Mouse (Mus musculus) E14TG2a.4 (cell line): ENCODE data around the gene Kcnj9.

Experiments
- H3K27me3 ChIP-seq: 2 replicates; pipeline ENCODE4 v1.6.1; 2014; ENCODE audit warnings: low read length, control low read depth; ENCODE audit not compliant: insufficient read depth
- H3K36me3 ChIP-seq: 2 replicates; pipeline ENCODE4 v1.6.1; 2014; ENCODE audit warnings: low read length, control low read depth; ENCODE audit not compliant: insufficient read depth
- H3K4me1 ChIP-seq: replicated peaks from 2 replicates; pipeline ENCODE4 v1.6.1; 2014; ENCODE audit warnings: low read depth, low read length, control low read depth
- H3K4me3 ChIP-seq: replicated peaks from 2 replicates; pipeline ENCODE4 v1.5.1; 2014; ENCODE audit warnings: mild to moderate bottlenecking, low read length
- H3K9me3 ChIP-seq: 2 replicates; pipeline ENCODE4 v1.6.1; 2014; ENCODE audit warnings: low read length, control low read depth
- CTCF ChIP-seq: conservative IDR thresholded peaks from 2 replicates; pipeline ENCODE4 v1.5.1; 2014; ENCODE audit warnings: low read length
- NANOG ChIP-seq: IDR thresholded peaks from 2 replicates; pipeline ENCODE4 v1.6.1; 2014; ENCODE audit warnings: borderline replicate concordance, low read length, mixed read lengths
- POU5F1 ChIP-seq: IDR thresholded peaks from 2 replicates; pipeline ENCODE4 v1.6.1; 2014; ENCODE audit warnings: low read length, borderline replicate concordance

Kcnj9 gene

DNA sequence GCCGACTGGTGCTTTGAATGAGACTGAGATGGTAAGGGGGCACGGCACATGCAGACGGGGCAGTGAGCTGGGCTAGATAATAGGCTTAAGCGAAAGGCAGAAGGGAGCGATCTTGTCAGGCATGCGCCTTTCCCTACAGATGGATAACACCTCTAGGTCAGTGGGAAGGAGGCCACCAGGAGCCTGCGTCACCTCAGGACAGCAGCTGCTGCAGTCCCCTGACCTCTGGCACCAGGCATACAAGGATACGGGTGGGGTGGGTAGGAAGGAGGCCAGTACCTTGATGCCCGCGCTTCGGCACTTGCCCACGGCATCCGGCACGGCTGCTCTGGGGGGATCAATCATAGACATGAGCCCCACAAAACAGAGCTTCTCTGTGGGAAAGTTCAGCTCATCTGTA is 44.9 kb downstream of the Kcnj9 start:
- Histone ChIP-seq H3K27me3 (peaks cover 34% of the 10 kb centered on the region), H3K36me3 (no peaks in the 10 kb centered on the region), H3K4me3 (no peak overlapping the region), H3K9me3 (no peaks in the 10 kb centered on the region), H3K4me1 (peaks cover 33% of the 10 kb centered on the region)
- TF ChIP-seq CTCF = no peak

- TF ChIP-seq NANOG (no peak), POU5F1 (no peak), CTCF (no peak)
- no peaks in the 10 kb centered on the region for H3K9me3 ChIP-seq
Measured at GRCm38 (mm10) chr1:172283073-172283472, 46.0 kb downstream of the Kcnj9 start.

GRCm38 (mm10) chr1:172281522-172282254 is 47.4 kb downstream of the Kcnj9 start:
- Histone ChIP-seq H3K4me1 (peaks cover 38% of the 10 kb centered on the region), H3K27me3 (peaks cover 33% of the 10 kb centered on the region), H3K36me3 (no peaks in the 10 kb centered on the region), H3K9me3 (no peaks in the 10 kb centered on the region), H3K4me3 (no peak overlapping the region)
- TF ChIP-seq CTCF (no peak), NANOG (no peak), POU5F1 (no peak)

More at GRCm38 (mm10) chr1:172283073-172283472, 46.0 kb downstream of the Kcnj9 start:
- H3K27me3 ChIP-seq = peaks cover 38% of the 10 kb centered on the region
- no peaks in the 10 kb centered on the region for H3K36me3 ChIP-seq
- peaks cover 36% of the 10 kb centered on the region for H3K4me1 ChIP-seq
- H3K4me3 ChIP-seq = no peak overlapping the region

DNA sequence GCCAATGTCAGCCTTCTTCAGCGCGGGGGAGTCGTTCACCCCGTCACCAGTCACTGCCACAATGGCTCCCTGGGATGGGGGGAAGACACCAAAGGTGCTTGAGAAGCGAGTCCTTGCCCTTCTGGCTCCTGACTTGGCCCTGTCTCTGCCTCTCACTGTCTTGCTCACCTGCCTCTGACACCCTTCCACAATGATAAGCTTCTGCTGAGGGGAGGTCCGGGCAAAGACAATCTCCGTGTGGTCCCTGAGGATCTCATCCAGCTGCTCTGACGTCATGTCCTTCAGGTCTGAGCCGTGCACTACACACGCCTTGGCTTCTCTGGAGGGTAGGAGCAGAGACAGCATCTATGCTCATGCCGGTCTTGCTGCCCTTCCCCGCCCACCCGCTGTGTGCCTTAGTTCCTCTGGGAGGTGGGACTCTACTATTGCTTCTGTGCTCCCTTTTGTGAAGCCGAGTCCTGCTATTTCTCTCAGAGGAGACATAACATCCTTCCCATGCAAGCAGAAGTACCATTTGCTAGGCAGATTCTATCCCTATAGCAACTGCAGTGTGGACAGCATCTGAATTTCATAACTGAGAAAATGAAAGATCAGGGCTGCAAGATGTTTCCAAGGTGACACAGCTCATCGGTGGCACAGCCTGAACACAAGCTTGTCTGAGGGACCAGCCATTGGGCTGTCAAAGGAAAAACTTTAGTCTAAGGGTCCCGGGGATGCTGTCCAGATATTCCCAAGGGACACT is 49.2 kb downstream of the Kcnj9 start:
- peaks cover 16% of the 10 kb centered on the region for H3K27me3 ChIP-seq
- no peak for TF ChIP-seq POU5F1
- TF ChIP-seq NANOG = no peak
- TF ChIP-seq CTCF = no peak
- peaks cover 26% of the 10 kb centered on the region; the same call in 1 of the 2 replicates for H3K4me1 ChIP-seq
- H3K4me3 ChIP-seq = no peak overlapping the region
- H3K9me3 ChIP-seq = no peaks in the 10 kb centered on the region
- no peaks in the 10 kb centered on the region for H3K36me3 ChIP-seq

- no peaks in the 10 kb centered on the region for H3K9me3 ChIP-seq
- no peak for TF ChIP-seq CTCF
- TF ChIP-seq POU5F1 = no peak
- no peak for TF ChIP-seq NANOG
- no peaks in the 10 kb centered on the region for H3K36me3 ChIP-seq
- peaks cover 35% of the 10 kb centered on the region for H3K4me1 ChIP-seq
- H3K4me3 ChIP-seq = no peak overlapping the region
- peaks cover 9% of the 10 kb centered on the region; the same call in 1 of the 2 replicates for H3K27me3 ChIP-seq
Measured at GRCm38 (mm10) chr1:172278328-172278727, 50.8 kb downstream of the Kcnj9 start.

- H3K4me1 ChIP-seq = peaks cover 32% of the 10 kb centered on the region
- H3K4me3 ChIP-seq = no peak overlapping the region
- peaks cover 9% of the 10 kb centered on the region; the same call in 1 of the 2 replicates for H3K27me3 ChIP-seq
- TF ChIP-seq CTCF = no peak
- TF ChIP-seq NANOG = no peak
- TF ChIP-seq POU5F1 = no peak
- H3K36me3 ChIP-seq = no peaks in the 10 kb centered on the region
- no peaks in the 10 kb centered on the region for H3K9me3 ChIP-seq
Measured at GRCm38 (mm10) chr1:172277172-172277571, 51.9 kb downstream of the Kcnj9 start.

DNA sequence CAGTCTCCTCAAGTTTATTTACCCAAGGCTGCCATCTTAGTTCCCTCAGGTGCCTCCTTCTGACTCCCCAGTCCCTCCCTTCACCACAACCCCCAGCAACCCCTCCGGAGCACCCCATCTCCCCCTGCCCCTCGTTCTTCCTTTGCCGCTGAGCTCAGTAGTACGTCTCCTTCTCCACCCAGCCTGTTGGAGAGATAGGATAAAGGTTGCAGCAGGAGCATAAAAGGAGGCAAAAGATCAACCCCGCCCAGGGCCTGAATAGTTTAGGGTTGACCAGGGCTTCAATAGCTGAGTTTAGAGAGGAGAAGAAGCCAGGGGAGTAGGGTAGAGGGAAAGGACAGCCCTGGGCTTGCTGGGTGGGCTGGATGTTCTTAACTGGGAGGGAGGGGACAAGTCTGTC is 54.6 kb downstream of the Kcnj9 start:
- TF ChIP-seq CTCF (no peak), POU5F1 (no peak), NANOG (no peak)
- peaks cover 18% of the 10 kb centered on the region for H3K4me1 ChIP-seq
- no peaks in the 10 kb centered on the region for H3K9me3 ChIP-seq
- peaks cover 5% of the 10 kb centered on the region; the same call in 1 of the 2 replicates for H3K27me3 ChIP-seq
- no peaks in the 10 kb centered on the region for H3K36me3 ChIP-seq
- no peak overlapping the region for H3K4me3 ChIP-seq

- Histone ChIP-seq H3K9me3 (no peaks in the 10 kb centered on the region), H3K36me3 (no peaks in the 10 kb centered on the region), H3K4me3 (no peak overlapping the region), H3K27me3 (0 out of 2 replicates have a peak, but pooled peaks cover 4% of the 10 kb centered on the region), H3K4me1 (peaks cover 18% of the 10 kb centered on the region)
- no peak for TF ChIP-seq POU5F1
- no peak for TF ChIP-seq CTCF
- TF ChIP-seq NANOG = no peak
Measured at GRCm38 (mm10) chr1:172274116-172274515, 55.0 kb downstream of the Kcnj9 start.
